Mouse (Mus musculus) erythroblast, embryonic 14.5 days (primary cell): ENCODE measurements around the gene Capns2.

Experiments used
- GATA1 ChIP-seq: IDR thresholded peaks from 2 replicates; pipeline ENCODE4 v1.6.1; 2012; ENCODE audit warnings: low read length, inconsistent platforms, mixed read lengths
- TAL1 ChIP-seq: IDR thresholded peaks from 3 replicates; pipeline ENCODE4 v1.6.1; 2012; ENCODE audit warnings: low read length, inconsistent platforms, mixed read lengths

DNA sequence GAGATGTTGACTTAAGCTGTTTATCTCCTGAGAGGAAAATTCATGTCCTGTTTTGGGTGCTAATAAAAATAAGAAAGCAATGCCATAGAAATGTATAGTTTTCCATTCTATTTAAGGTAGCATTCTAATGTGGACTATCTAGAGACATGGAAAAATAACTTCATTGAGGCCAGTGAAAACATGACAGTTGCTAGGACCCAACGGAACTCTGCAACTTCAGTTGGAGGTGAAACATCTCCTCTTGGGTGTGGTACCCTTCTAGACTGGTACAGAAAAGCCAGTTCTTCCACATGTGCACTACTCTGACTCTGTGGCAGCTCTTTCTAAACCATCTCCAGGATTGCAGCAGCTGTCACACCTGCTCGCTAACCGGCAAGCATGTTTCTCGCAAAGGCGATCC, at the start of gene Capns2:
- TF ChIP-seq GATA1 (no peak), TAL1 (no peak)
